Mouse (Mus musculus): ENCODE results near the gene AI593442. TPM values are rescaled to one million over a fixed set of nuclear protein-coding genes. Genes with fewer than 3 reads are reported as not detected.
A peak's percentile ranks its signal among the peaks of the same experiment; 100 is the strongest.

Gene AI593442
- total RNA-seq (2021): under 1 TPM; 0.12 to 0.15 TPM
- long read RNA-seq, experiment 1: 0 reads
- long read RNA-seq, experiment 2: 0 reads

GRCm38 (mm10) chr9:52679362-52679947 is at the start of gene AI593442:
AI593442 (minus strand) TSS chr9:52679780.
- DNase-seq: peak; percentile 10

DNA sequence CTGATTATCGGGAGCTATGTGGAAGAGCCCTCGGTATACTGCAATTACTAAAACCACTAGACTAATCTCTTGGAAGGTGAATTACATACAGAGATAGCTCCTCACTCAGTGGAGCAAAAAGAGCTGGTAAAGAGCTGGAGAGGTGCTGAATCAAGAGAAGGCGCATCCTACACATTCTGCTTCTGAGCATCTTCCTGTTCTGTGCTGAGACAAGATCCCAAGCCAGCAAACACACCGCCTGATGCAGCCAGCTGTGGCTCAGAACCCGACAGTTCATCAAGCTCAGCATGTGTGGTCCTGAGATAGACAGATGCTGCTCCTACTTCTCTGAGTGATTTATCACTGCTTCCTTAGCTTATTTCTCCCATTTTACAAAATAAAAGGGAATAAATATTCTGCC is 49.2 kb upstream of the AI593442 start:
- DNase-seq: no peak

GRCm38 (mm10) chr9:52722626-52723025 is 43.0 kb upstream of the AI593442 start:
- DNase-seq: no peak

GRCm38 (mm10) chr9:52719562-52719961 is 40.0 kb upstream of the AI593442 start:
- DNase-seq: no peak

DNA sequence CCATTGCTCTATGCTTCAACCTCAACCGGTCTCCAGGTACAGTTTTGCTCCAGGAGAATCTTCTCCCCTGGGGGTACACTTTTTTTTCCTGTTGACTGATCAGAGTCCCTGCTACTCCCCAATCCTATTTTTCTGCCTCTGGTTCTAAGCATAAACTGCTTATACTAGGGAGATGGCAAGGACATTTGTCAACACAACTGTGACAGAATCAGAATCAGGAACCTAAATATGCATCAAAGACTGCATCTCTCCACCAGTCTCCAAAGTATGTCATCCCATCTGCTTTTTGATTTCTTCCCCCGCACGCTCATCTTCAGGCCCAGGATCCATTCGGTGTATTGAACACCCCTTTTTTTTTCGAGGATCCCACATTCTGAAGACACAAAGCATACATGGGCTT is 456 bp upstream of the AI593442 start:
- no peak for DNase-seq

DNA sequence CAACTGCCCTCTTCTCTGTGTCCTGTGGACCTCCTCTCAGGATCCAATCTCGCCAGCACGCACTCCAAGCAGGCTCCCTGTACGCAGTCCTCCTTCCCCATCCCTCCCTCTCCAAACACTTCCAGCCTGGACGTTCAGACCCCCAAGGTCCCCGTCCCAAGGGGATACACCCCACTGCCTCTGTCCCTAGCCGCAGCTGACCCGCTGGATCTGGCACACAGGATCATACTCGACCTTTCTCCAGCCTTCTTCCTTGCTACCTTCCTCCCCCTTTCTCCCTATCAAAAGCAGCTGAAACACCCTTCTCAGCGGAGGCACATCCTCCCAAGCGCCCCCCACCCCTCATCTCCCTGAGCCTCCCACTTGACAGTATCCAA is 753 bp downstream of the AI593442 start:
- DNase-seq: no peak

GRCm38 (mm10) chr9:52678179-52678838 is 1.3 kb downstream of the AI593442 start:
- no peak for DNase-seq

DNA sequence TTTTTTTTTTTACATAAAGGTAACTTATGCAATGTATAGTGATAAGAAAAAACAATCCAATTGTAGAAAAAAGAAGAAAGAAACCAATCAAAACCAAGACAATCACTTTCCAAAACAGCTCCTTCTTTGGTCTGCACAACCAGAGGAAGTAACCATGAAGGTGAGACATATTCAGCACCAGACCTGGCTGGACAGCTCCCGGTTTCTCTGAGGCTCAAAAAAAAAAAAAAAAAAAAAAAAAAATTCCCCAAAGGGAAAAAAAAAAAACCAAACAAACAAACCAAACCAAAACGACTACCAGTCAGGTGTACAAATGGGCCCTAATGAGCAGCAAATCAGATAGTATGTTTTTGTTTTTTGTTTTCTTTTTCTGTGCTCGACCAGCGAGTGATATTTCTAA is 3.0 kb downstream of the AI593442 start:
- peak; percentile 60 for DNase-seq

DNA sequence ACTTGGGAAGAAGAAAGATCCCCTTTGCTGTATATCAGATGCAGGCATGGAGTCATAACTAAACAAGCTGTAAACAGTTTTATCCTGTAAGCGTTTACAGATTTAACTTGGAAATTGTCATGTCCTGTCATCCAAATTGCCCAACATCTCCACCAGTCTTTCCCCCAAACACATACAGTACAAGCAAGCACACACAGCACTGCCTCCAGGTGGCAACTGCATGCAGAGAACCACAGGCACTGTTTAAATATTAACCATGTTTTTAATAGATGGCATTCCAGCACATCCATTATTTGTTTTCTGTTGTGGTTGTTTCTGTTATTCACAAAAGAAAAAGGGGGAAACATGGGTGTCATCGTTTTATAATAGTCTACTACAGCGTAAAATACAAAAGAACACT is 3.6 kb downstream of the AI593442 start:
- DNase-seq: no peak

DNA sequence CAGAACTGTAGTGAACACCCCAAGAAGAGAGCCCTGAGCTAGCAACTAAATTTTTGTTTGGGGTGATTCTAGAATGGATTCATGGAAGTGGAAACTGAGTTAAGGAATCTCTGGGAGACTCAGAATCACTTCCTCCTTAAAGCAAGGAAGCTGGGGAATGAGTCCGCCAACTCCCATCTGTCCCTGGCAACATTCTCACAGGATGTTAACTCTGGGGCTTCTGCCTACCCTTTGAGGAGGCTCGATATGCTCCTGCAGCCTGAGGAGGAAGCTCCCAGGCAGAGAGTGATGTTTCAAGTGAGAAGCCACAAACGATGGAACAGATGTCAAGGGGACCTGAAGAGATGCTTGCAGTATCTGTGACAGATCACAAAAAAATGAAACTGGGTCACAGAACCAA is 18.2 kb downstream of the AI593442 start:
- no peak for DNase-seq

DNA sequence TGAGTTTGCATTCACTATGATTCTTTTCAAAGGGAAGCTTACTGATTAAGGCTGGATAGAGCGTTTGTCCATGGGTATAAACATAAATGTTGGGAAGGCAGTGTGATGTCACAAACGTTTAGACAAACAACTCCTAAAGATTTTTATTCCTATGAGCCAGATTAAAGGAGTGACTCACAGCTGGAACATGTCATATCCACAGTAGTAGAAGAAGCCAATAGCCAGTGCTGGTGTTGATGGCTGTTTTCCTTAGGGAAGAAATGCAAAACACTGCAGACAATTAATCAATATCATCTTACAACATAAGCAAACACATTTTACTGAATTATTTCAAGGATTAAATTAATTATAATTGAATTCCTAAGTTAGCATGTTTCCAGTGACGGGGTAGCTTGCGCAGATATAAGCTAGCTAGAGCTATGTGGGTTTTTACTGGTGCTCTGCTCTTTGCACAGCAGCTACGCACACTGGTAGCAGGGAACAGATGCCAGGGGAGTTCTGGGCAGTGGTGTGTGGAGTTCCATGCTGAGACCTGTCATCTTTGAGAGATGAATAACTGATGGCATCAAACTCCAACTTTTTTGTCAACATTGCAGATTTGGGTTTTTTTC is 29.1 kb downstream of the AI593442 start:
- DNase-seq: no peak

- DNase-seq: no peak
Observed at GRCm38 (mm10) chr9:52645312-52645711, 34.3 kb downstream of the AI593442 start.

GRCm38 (mm10) chr9:52644626-52645025 is 35.0 kb downstream of the AI593442 start:
- DNase-seq: no peak

DNA sequence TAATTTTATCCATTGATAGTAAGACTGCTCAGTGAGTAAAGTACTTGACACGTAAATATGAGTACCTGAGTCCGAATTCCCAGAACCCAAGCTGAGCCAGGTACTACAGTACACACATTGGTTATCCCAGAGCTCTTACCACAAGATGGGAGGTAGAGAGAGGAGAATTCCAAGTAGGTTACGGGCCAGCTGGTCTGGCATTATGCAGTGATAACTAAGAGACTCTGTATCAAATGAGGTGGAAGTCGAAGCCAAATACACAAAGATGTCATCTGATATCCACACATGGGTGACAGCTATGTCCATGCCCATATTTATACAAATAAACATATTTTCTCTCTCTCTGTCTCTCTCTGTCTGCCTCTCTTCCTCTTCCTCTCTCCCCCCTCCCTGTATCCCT is 35.4 kb downstream of the AI593442 start:
- no peak for DNase-seq

- DNase-seq: no peak
Observed at GRCm38 (mm10) chr9:52635991-52636390, 43.6 kb downstream of the AI593442 start.

DNA sequence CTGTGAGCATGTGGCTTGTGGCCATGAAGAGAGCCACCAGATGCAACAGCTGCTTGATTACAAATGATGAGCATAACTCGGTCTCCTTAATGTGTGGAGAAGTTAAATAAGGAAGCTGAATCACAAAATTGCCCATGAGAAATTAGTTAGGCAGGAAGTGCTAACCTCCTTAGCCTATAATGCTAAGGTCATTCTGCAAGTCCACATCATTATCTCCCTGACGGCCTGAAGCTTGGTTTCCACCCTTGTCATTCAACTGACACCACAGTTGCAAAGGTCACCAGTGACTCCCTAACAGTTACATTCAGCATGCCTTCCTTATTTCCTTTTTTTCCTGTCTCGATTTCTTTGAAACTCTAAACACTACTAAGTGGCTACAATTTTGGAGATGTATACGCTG is 55.7 kb downstream of the AI593442 start:
- no peak for DNase-seq
